Mouse (Mus musculus) heart, adult 2 months (tissue): Measurements from ENCODE around the gene Nucb2. TPM values are rescaled to one million over a fixed set of nuclear protein-coding genes. Genes with fewer than 3 reads are reported as not detected.

Source experiments
- DNase-seq, 2 experiments: peaks; one replicate each; pipeline ENCODE4 v3.0.0; 2021
- H3K27ac ChIP-seq: fragments of 200-600 bp; 2 replicates; pipeline ENCODE4 v1.8.1; 2022
- H3K27me3 ChIP-seq: fragments of 200-500 bp; 2 replicates; pipeline ENCODE4 v1.6.1; 2012; ENCODE audit warnings: mild to moderate bottlenecking, low read length, inconsistent platforms, mixed read lengths; ENCODE audit not compliant: control insufficient read depth, insufficient read depth
- H3K36me3 ChIP-seq: fragments of 200-500 bp; 2 replicates; pipeline ENCODE4 v1.6.1; 2012; ENCODE audit warnings: low read length, inconsistent platforms; ENCODE audit not compliant: control insufficient read depth, insufficient read depth
- H3K4me1 ChIP-seq: fragments of 200-500 bp; 2 replicates; pipeline ENCODE4 v1.6.1; 2011; ENCODE audit warnings: low read length; ENCODE audit not compliant: control insufficient read depth, insufficient read depth
- H3K4me3 ChIP-seq: fragments of 200-600 bp; 2 replicates; pipeline ENCODE4 v1.8.1; 2022
- H3K79me2 ChIP-seq: fragments of 200-500 bp; replicated peaks from 2 replicates; pipeline ENCODE4 v1.6.1; 2012; ENCODE audit warnings: mild to moderate bottlenecking, inconsistent platforms, low read length, moderate library complexity, mixed read lengths; ENCODE audit not compliant: control insufficient read depth, insufficient read depth
- H3K9ac ChIP-seq: fragments of 200-500 bp; 2 replicates; pipeline ENCODE4 v1.6.1; 2012; ENCODE audit warnings: low read depth, mild to moderate bottlenecking, control low read depth, inconsistent platforms, low read length, mixed read lengths
- CTCF ChIP-seq: fragments of 200-600 bp; IDR thresholded peaks from 2 replicates; pipeline ENCODE4 v1.8.1; 2022; ENCODE audit warnings: antibody characterized with exemption, mild to moderate bottlenecking, moderate library complexity
- EP300 ChIP-seq: fragments of 200-500 bp; IDR thresholded peaks from 2 replicates; pipeline ENCODE4 v1.6.1; 2011; ENCODE audit warnings: low read depth, low read length, control low read depth; ENCODE audit not compliant: insufficient read depth
- POLR2A ChIP-seq: fragments of 200-500 bp; IDR thresholded peaks from 2 replicates; pipeline ENCODE4 v1.6.1; 2011; ENCODE audit warnings: mild to moderate bottlenecking, low read depth, low read length, control low read depth; ENCODE audit not compliant: insufficient read depth
- WGBS: fragments of 180-500 bp; shearing (Covaris S2); methylation state at CpG from one replicate; pipeline ENCODE4 v1.1.7; 2018; 5-methylcytosine and 5-hydroxymethylcytosine counted together
- intact Hi-C: fragments of 180-260 bp; cut with DNase I; formaldehyde crosslinking; loops from one replicate; pipeline ENCODE4 v1.15.1; 2025
- polyA plus RNA-seq: library from polyadenylated mRNA; depleted of rRNA; stranded (reverse); fragments of >200 nt; gene quantifications from 2 replicates; pipeline ENCODE4 v1.2.3, GENCODE M21; 2012
- total RNA-seq, 2 experiments: library from RNA; stranded (reverse); gene quantifications; 2 replicates each; pipeline ENCODE4 v1.2.3; 2021

Nucb2 gene
- total and polyA plus RNA-seq, 3 experiments = 1.8 to 7.3 (median 6.9) TPM

GRCm38 (mm10) chr7:116493267-116494003, 10.7 kb upstream of the Nucb2 start:
- no peak for DNase-seq
- H3K27ac ChIP-seq = no peak overlapping the region
- TF ChIP-seq EP300 = no peak
- no peak for TF ChIP-seq POLR2A
- no peak for TF ChIP-seq CTCF
- no peaks in the 10 kb centered on the region for H3K79me2 ChIP-seq
- H3K9ac ChIP-seq = no peak overlapping the region
- no peaks in the 10 kb centered on the region; the same call in 1 of the 2 replicates for H3K4me1 ChIP-seq
- no peak overlapping the region for H3K4me3 ChIP-seq
- 79% methylated on average over 7 of the region's 7 CpGs for WGBS
- intact Hi-C loops = no loop called here
- no peaks in the 10 kb centered on the region for H3K27me3 ChIP-seq
- H3K36me3 ChIP-seq = no peaks in the 10 kb centered on the region

GRCm38 (mm10) chr7:116494618-116495017, 9.6 kb upstream of the Nucb2 start:
- no peaks in the 10 kb centered on the region for H3K79me2 ChIP-seq
- H3K4me1 ChIP-seq = no peaks in the 10 kb centered on the region; the same call in 1 of the 2 replicates
- H3K4me3 ChIP-seq = no peak overlapping the region
- H3K27ac ChIP-seq = no peak overlapping the region
- no peaks in the 10 kb centered on the region for H3K36me3 ChIP-seq
- DNase-seq = no peak
- H3K27me3 ChIP-seq = no peaks in the 10 kb centered on the region
- intact Hi-C loops = no loop called here
- WGBS = 52% methylated on average over 5 of the region's 5 CpGs
- TF ChIP-seq EP300 (no peak), CTCF (no peak)
- H3K9ac ChIP-seq = no peak overlapping the region

- no peak overlapping the region for H3K9ac ChIP-seq
- H3K4me1 ChIP-seq = no peaks in the 10 kb centered on the region; the same call in 1 of the 2 replicates
- TF ChIP-seq EP300 (no peak), CTCF (no peak), POLR2A (no peak)
- no peak overlapping the region for H3K4me3 ChIP-seq
- no peaks in the 10 kb centered on the region for H3K36me3 ChIP-seq
- no peak overlapping the region for H3K27ac ChIP-seq
- no peak for DNase-seq
- intact Hi-C loops = no loop called here
- WGBS = 87% methylated on average over 4 of the region's 4 CpGs
- H3K79me2 ChIP-seq = no peaks in the 10 kb centered on the region
- H3K27me3 ChIP-seq = no peaks in the 10 kb centered on the region
These were observed 7.4 kb upstream of the Nucb2 start for GRCm38 (mm10) chr7:116496760-116497159.

GRCm38 (mm10) chr7:116504818-116505170, 625 bp downstream of the Nucb2 start:
- Histone ChIP-seq H3K9ac (peak overlapping the region; percentile 89), H3K79me2 (no peaks in the 10 kb centered on the region; the same call in 1 of the 2 replicates), H3K4me1 (no peaks in the 10 kb centered on the region), H3K27ac (peak overlapping the region; percentile 86), H3K36me3 (no peaks in the 10 kb centered on the region), H3K4me3 (peak overlapping the region; percentile 83), H3K27me3 (no peaks in the 10 kb centered on the region)
- WGBS = 4% methylated on average over 6 of the region's 6 CpGs
- intact Hi-C loops = loop anchor here (5.0 kb wide), 1 partner anchor 47 kb away; no protein-coding TSS in a partner anchor
- no peak for TF ChIP-seq CTCF
- TF ChIP-seq POLR2A = no peak
- no peak for TF ChIP-seq EP300
- DNase-seq = no peak

- no peaks in the 10 kb centered on the region for H3K27me3 ChIP-seq
- 85% methylated on average over 5 of the region's 5 CpGs for WGBS
- H3K79me2 ChIP-seq = no peaks in the 10 kb centered on the region
- no peak overlapping the region for H3K9ac ChIP-seq
- intact Hi-C loops = loop anchor here (2.0 kb wide), 1 partner anchor 55 kb away; no protein-coding TSS in a partner anchor
- no peak overlapping the region for H3K4me3 ChIP-seq
- H3K27ac ChIP-seq = no peak overlapping the region
- TF ChIP-seq POLR2A = no peak
- TF ChIP-seq CTCF = peak; percentile 65
- peaks cover 14% of the 10 kb centered on the region for H3K4me1 ChIP-seq
- no peak for DNase-seq
- no peaks in the 10 kb centered on the region for H3K36me3 ChIP-seq
These were observed 9.9 kb downstream of the Nucb2 start for GRCm38 (mm10) chr7:116514030-116514429.

- WGBS = 71% methylated on average over 9 of the region's 9 CpGs
- no peaks in the 10 kb centered on the region for H3K79me2 ChIP-seq
- H3K9ac ChIP-seq = no peak overlapping the region
- H3K27ac ChIP-seq = no peak overlapping the region
- peaks cover 14% of the 10 kb centered on the region for H3K4me1 ChIP-seq
- no peaks in the 10 kb centered on the region for H3K36me3 ChIP-seq
- no peak overlapping the region for H3K4me3 ChIP-seq
- no peak for TF ChIP-seq EP300
- H3K27me3 ChIP-seq = no peaks in the 10 kb centered on the region
- intact Hi-C loops = loop anchor here (2.0 kb wide), 1 partner anchor 56 kb away; no protein-coding TSS in a partner anchor
- DNase-seq = no peak
These were observed 10.4 kb downstream of the Nucb2 start for GRCm38 (mm10) chr7:116514546-116514945.
